Mouse (Mus musculus) lung, postnatal 0 days (tissue): Measurements from ENCODE around the gene Hoxb6.

ENCODE experiments used
- CTCF ChIP-seq: IDR thresholded peaks from 2 replicates; pipeline ENCODE4 v1.5.1; 2016; ENCODE audit warnings: antibody characterized with exemption, mild to moderate bottlenecking
- EP300 ChIP-seq: IDR thresholded peaks from 2 replicates; pipeline ENCODE4 v1.6.1; 2016; ENCODE audit warnings: antibody characterized with exemption, mild to moderate bottlenecking, control low read depth

DNA sequence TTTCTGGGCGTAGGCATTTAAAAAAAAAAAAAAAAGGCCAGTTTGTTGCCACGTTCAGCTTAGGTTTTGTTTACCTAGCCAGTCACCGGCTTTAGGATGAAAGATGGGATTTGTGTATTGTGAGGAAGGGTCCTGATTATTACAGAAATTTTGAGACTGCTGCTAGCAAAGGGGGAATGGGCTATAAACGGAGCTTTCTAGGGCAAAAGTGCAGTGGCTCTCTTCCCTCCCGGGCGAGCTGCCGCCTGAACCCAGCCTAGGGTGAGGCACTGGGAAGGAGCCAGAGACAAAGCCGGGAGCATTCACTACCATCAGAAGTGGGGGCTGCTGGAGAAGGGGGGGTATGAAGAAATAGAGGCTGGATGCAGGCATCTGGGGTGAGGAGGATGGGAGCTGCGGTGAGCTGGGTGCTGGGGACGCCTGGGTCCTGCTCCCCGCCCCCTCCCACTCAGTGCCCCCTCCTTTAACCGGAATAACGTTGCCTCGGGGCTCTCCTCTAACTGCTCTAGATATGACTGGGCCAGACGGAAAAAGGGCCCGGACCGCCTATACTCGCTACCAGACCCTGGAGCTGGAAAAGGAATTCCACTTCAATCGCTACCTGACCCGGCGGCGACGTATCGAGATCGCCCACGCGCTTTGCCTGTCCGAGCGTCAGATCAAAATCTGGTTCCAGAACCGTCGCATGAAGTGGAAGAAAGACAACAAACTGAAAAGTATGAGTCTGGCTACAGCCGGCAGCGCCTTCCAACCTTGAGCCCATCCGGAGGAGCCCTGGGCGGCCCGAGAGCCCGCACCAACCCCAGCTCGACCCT is 12.3 kb downstream of the Hoxb6 start:
- TF ChIP-seq CTCF (no peak), EP300 (no peak)
